Mouse (Mus musculus): ENCODE measurements around the gene Mettl24. TPM values are rescaled to one million over a fixed set of nuclear protein-coding genes. Genes with fewer than 3 reads are reported as not detected.

The Mettl24 gene
- polyA plus RNA-seq (2015; fragmentation: Nextera tagmentation; extraction: Ambion mirVana) = 2.9 and 3.0 TPM in 2 replicates

GRCm38 (mm10) chr10:40683092-40683867 is at the start of gene Mettl24:
Mettl24 (plus strand) TSS chr10:40683282.
- WGBS = under 1% methylated on average over 50 of the region's 50 CpGs
- H3K27ac ChIP-seq = peak within 1 kb of the TSS; percentile 86
- H3K4me3 ChIP-seq = peak within 1 kb of the TSS; percentile 75
- H3K4me1 ChIP-seq (replicated peaks) = peaks cover 6% of the 10 kb centered on the region
- no peaks in the 10 kb centered on the region for H3K27me3 ChIP-seq
- H3K4me2 ChIP-seq = peak within 1 kb of the TSS; percentile 99
- peak; percentile 90 for ATAC-seq (replicated peaks; ENCODE audit: insufficient number of reproducible peaks, insufficient read depth, low FRiP score, low read depth)
- no peaks in the 10 kb centered on the region for H3K36me3 ChIP-seq
- H3K9me3 ChIP-seq (replicated peaks) = no peaks in the 10 kb centered on the region
- H3K9ac ChIP-seq = peak within 1 kb of the TSS; percentile 90

- Histone ChIP-seq H3K9me3 (replicated peaks) (no peaks in the 10 kb centered on the region), H3K4me1 (replicated peaks) (peaks cover 12% of the 10 kb centered on the region), H3K4me3 (no peak overlapping the region), H3K27ac (peak overlapping the region; percentile 15), H3K9ac (no peak overlapping the region), H3K36me3 (no peaks in the 10 kb centered on the region), H3K27me3 (0 out of 2 replicates have a peak, but pooled peaks cover 2% of the 10 kb centered on the region), H3K4me2 (no peak overlapping the region)
- ATAC-seq (replicated peaks; ENCODE audit: insufficient number of reproducible peaks, insufficient read depth, low FRiP score, low read depth) = no peak
- WGBS = 23% methylated on average over 10 of the region's 10 CpGs
Observed at GRCm38 (mm10) chr10:40637331-40637730, 45.8 kb upstream of the Mettl24 start.

- Histone ChIP-seq H3K9me3 (replicated peaks) (no peaks in the 10 kb centered on the region), H3K36me3 (no peaks in the 10 kb centered on the region), H3K9ac (no peak overlapping the region), H3K4me2 (no peak overlapping the region), H3K4me3 (no peak overlapping the region), H3K4me1 (replicated peaks) (peaks cover 12% of the 10 kb centered on the region), H3K27me3 (0 out of 2 replicates have a peak, but pooled peaks cover 2% of the 10 kb centered on the region), H3K27ac (no peak overlapping the region)
- WGBS = 58% methylated on average over 7 of the region's 7 CpGs
- no peak for ATAC-seq (replicated peaks; ENCODE audit: insufficient number of reproducible peaks, insufficient read depth, low FRiP score, low read depth)
Observed at GRCm38 (mm10) chr10:40638276-40638675, 44.8 kb upstream of the Mettl24 start.

GRCm38 (mm10) chr10:40638823-40639819 is 44.0 kb upstream of the Mettl24 start:
- Histone ChIP-seq H3K9me3 (replicated peaks) (no peaks in the 10 kb centered on the region), H3K27me3 (0 out of 2 replicates have a peak, but pooled peaks cover 2% of the 10 kb centered on the region), H3K4me1 (replicated peaks) (peaks cover 12% of the 10 kb centered on the region), H3K9ac (no peak overlapping the region), H3K4me2 (no peak overlapping the region), H3K27ac (no peak overlapping the region), H3K4me3 (no peak overlapping the region), H3K36me3 (no peaks in the 10 kb centered on the region)
- WGBS = 68% methylated on average over 26 of the region's 26 CpGs
- ATAC-seq (replicated peaks; ENCODE audit: insufficient number of reproducible peaks, insufficient read depth, low FRiP score, low read depth) = no peak

GRCm38 (mm10) chr10:40640406-40640805 is 42.7 kb upstream of the Mettl24 start:
- no peaks in the 10 kb centered on the region for H3K36me3 ChIP-seq
- no peak overlapping the region for H3K27ac ChIP-seq
- ATAC-seq (replicated peaks; ENCODE audit: insufficient number of reproducible peaks, insufficient read depth, low FRiP score, low read depth) = no peak
- H3K9me3 ChIP-seq (replicated peaks) = no peaks in the 10 kb centered on the region
- no peak overlapping the region for H3K4me3 ChIP-seq
- 0 out of 2 replicates have a peak, but pooled peaks cover 2% of the 10 kb centered on the region for H3K27me3 ChIP-seq
- H3K4me2 ChIP-seq = no peak overlapping the region
- peaks cover 15% of the 10 kb centered on the region for H3K4me1 ChIP-seq (replicated peaks)
- WGBS = 92% methylated on average over 4 of the region's 4 CpGs
- H3K9ac ChIP-seq = no peak overlapping the region

- Histone ChIP-seq H3K4me1 (replicated peaks) (peaks cover 14% of the 10 kb centered on the region), H3K9ac (no peak overlapping the region), H3K27me3 (0 out of 2 replicates have a peak, but pooled peaks cover 2% of the 10 kb centered on the region), H3K36me3 (no peaks in the 10 kb centered on the region), H3K9me3 (replicated peaks) (no peaks in the 10 kb centered on the region), H3K4me2 (no peak overlapping the region), H3K4me3 (no peak overlapping the region), H3K27ac (no peak overlapping the region)
- WGBS = 89% methylated on average over 7 of the region's 7 CpGs
- no peak for ATAC-seq (replicated peaks; ENCODE audit: insufficient number of reproducible peaks, insufficient read depth, low FRiP score, low read depth)
Observed at GRCm38 (mm10) chr10:40641901-40642300, 41.2 kb upstream of the Mettl24 start.

- no peak overlapping the region for H3K4me2 ChIP-seq
- ATAC-seq (replicated peaks; ENCODE audit: insufficient number of reproducible peaks, insufficient read depth, low FRiP score, low read depth) = no peak
Observed at GRCm38 (mm10) chr10:40643126-40643525, 40.0 kb upstream of the Mettl24 start.

GRCm38 (mm10) chr10:40644456-40644855 is 38.6 kb upstream of the Mettl24 start:
- no peaks in the 10 kb centered on the region for H3K36me3 ChIP-seq
- 54% methylated on average over 9 of the region's 9 CpGs for WGBS

More at GRCm38 (mm10) chr10:40643126-40643525, 40.0 kb upstream of the Mettl24 start:
- H3K27ac ChIP-seq = no peak overlapping the region
- no peak overlapping the region for H3K4me3 ChIP-seq
- H3K27me3 ChIP-seq = 0 out of 2 replicates have a peak, but pooled peaks cover 2% of the 10 kb centered on the region
- 71% methylated on average over 5 of the region's 5 CpGs for WGBS
- H3K9me3 ChIP-seq (replicated peaks) = no peaks in the 10 kb centered on the region
- no peaks in the 10 kb centered on the region for H3K36me3 ChIP-seq
- H3K4me1 ChIP-seq (replicated peaks) = peaks cover 6% of the 10 kb centered on the region
- no peak overlapping the region for H3K9ac ChIP-seq

GRCm38 (mm10) chr10:40645346-40645745 is 37.7 kb upstream of the Mettl24 start:
- Histone ChIP-seq H3K9ac (no peak overlapping the region), H3K9me3 (replicated peaks) (no peaks in the 10 kb centered on the region), H3K4me1 (replicated peaks) (0 out of 2 replicates have a peak, but pooled peaks cover 3% of the 10 kb centered on the region), H3K4me2 (no peak overlapping the region), H3K4me3 (no peak overlapping the region), H3K27ac (no peak overlapping the region), H3K27me3 (0 out of 2 replicates have a peak, but pooled peaks cover 2% of the 10 kb centered on the region), H3K36me3 (no peaks in the 10 kb centered on the region)
- WGBS = 73% methylated on average over 1 of the region's 1 CpGs
- no peak for ATAC-seq (replicated peaks; ENCODE audit: insufficient number of reproducible peaks, insufficient read depth, low FRiP score, low read depth)

More at GRCm38 (mm10) chr10:40644456-40644855, 38.6 kb upstream of the Mettl24 start:
- Histone ChIP-seq H3K4me3 (no peak overlapping the region), H3K27ac (no peak overlapping the region), H3K4me2 (no peak overlapping the region), H3K4me1 (replicated peaks) (0 out of 2 replicates have a peak, but pooled peaks cover 3% of the 10 kb centered on the region), H3K27me3 (0 out of 2 replicates have a peak, but pooled peaks cover 2% of the 10 kb centered on the region), H3K9me3 (replicated peaks) (no peaks in the 10 kb centered on the region), H3K9ac (no peak overlapping the region)
- no peak for ATAC-seq (replicated peaks; ENCODE audit: insufficient number of reproducible peaks, insufficient read depth, low FRiP score, low read depth)

- Histone ChIP-seq H3K9me3 (replicated peaks) (no peaks in the 10 kb centered on the region), H3K27ac (no peak overlapping the region), H3K4me3 (no peak overlapping the region), H3K4me1 (replicated peaks) (0 out of 2 replicates have a peak, but pooled peaks cover 3% of the 10 kb centered on the region), H3K4me2 (no peak overlapping the region), H3K36me3 (no peaks in the 10 kb centered on the region), H3K27me3 (no peaks in the 10 kb centered on the region), H3K9ac (no peak overlapping the region)
- ATAC-seq (replicated peaks; ENCODE audit: insufficient number of reproducible peaks, insufficient read depth, low FRiP score, low read depth) = no peak
- 81% methylated on average over 12 of the region's 12 CpGs for WGBS
Observed at GRCm38 (mm10) chr10:40648776-40649175, 34.3 kb upstream of the Mettl24 start.

GRCm38 (mm10) chr10:40649634-40650033 is 33.4 kb upstream of the Mettl24 start:
- Histone ChIP-seq H3K4me3 (no peak overlapping the region), H3K9me3 (replicated peaks) (no peaks in the 10 kb centered on the region), H3K9ac (no peak overlapping the region), H3K4me2 (no peak overlapping the region), H3K27me3 (no peaks in the 10 kb centered on the region), H3K4me1 (replicated peaks) (no peaks in the 10 kb centered on the region), H3K36me3 (no peaks in the 10 kb centered on the region), H3K27ac (no peak overlapping the region)
- ATAC-seq (replicated peaks; ENCODE audit: insufficient number of reproducible peaks, insufficient read depth, low FRiP score, low read depth) = no peak
- 32% methylated on average over 4 of the region's 4 CpGs for WGBS
